Mouse (Mus musculus) heart, postnatal 0 days (tissue): ENCODE measurements around the gene Mettl25.

Source experiments
- CTCF ChIP-seq: IDR thresholded peaks from 2 replicates; pipeline ENCODE4 v1.5.1; 2016; ENCODE audit warnings: antibody characterized with exemption, control low read depth, low read depth
- EP300 ChIP-seq: IDR thresholded peaks from 2 replicates; pipeline ENCODE4 v1.6.1; 2016; ENCODE audit warnings: antibody characterized with exemption, low read depth

GRCm38 (mm10) chr10:105738942-105739341 lies 102.2 kb downstream of the Mettl25 start:
- no peak for TF ChIP-seq EP300
- no peak for TF ChIP-seq CTCF
